Mouse (Mus musculus) testis, adult 2 months (tissue): ENCODE measurements at regions not wholly inside any gene's neighbourhood (a gene's known extent, or its start where the extent isn't known, plus 50 kb on each side); places are given as distances from the start of the nearest gene placed in this dataset.

Experiments used
- CTCF ChIP-seq: fragments of 200-500 bp; IDR thresholded peaks from 2 replicates; pipeline ENCODE4 v1.5.1; 2012; ENCODE audit warnings: low read depth, mild to moderate bottlenecking, inconsistent platforms, low read length, moderate library complexity; ENCODE audit not compliant: control insufficient read depth, insufficient read depth, insufficient replicate concordance
- POLR2A ChIP-seq: fragments of 200-500 bp; IDR thresholded peaks from 2 replicates; pipeline ENCODE4 v1.6.1; 2012; ENCODE audit warnings: low read depth, mild to moderate bottlenecking, inconsistent platforms, low read length, moderate library complexity; ENCODE audit not compliant: control insufficient read depth

DNA sequence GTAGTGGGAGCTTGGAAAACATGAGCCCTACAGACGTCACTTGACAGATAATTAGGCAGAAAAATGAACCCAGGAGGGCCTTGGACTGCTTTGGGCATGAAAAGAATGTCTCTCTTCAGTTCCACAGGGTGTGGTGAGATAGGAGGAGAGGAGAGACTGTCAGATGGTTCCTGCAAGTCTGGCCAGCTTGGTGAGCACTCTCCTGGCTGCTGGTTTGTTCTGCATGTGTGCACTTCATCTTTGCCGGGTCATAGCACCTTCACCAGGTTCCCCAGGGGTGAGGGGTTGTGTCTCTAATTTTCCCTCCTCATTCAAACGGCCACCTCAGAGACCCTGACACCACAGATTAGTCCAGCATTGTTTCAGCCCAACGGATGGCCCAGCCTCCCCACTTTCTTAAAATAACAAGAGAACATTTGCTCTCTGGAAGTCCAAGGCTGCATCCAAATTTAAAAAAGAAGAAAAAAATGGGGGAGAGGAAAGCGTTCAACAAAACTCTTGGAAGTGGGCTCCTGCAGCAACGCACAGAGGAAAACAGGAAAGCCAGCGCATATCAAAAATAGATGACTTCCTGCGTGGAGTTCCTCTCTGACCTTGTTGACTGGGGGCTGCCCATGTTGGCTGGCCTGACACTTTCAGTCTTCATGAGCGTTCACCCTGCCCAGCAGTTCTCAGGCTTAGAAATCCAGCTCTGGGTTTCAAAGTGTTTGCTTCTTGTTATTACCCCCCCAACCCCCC is 101.2 kb downstream of the Kdr start:
- TF ChIP-seq CTCF (no peak), POLR2A (no peak)
